Mouse (Mus musculus): Measurements from ENCODE around the gene 1700020D05Rik. TPM values are rescaled to one million over a fixed set of nuclear protein-coding genes. Genes with fewer than 3 reads are reported as not detected.
A peak's percentile ranks its signal among the peaks of the same experiment; 100 is the strongest.

Gene 1700020D05Rik
- polyA plus RNA-seq, 1 experiment from 2014 or later, result not detected

GRCm38 (mm10) chr19:5473720-5474119 is 29.9 kb downstream of the 1700020D05Rik start, which contains the start of gene Efemp2:
Efemp2 (plus strand) TSS chr19:5473954.
- H3K9ac ChIP-seq (replicated peaks; ENCODE audit: low read depth), result peak within 1 kb of the TSS; percentile 64
- peak within 1 kb of the TSS; percentile 57 for H3K4me3 ChIP-seq (ENCODE audit: low read depth, low read length)
- no peaks in the 10 kb centered on the region for H3K27me3 ChIP-seq (replicated peaks; ENCODE audit: insufficient read depth, low read length)
- peak within 1 kb of the TSS; percentile 81 for H3K27ac ChIP-seq (ENCODE audit: low read length)
- TF ChIP-seq CTCF (IDR thresholded peaks at IDR 0.05) (0 out of 2 replicates have a peak, but pooled peaks have one; percentile 2), EP300 (IDR thresholded peaks at IDR 0.05) (0 out of 2 replicates have a peak, but pooled peaks have one; percentile 47)
- peak; percentile 96 for DNase-seq (ENCODE audit: low spot score)
- H3K9me3 ChIP-seq (ENCODE audit: low read length), result no peaks in the 10 kb centered on the region
- peaks cover 2% of the 10 kb centered on the region; the same call in 1 of the 2 replicates for H3K4me1 ChIP-seq (ENCODE audit: insufficient read depth, low read depth, low read length)
- peak within 1 kb of the TSS; percentile 92 for H3K4me2 ChIP-seq (replicated peaks; ENCODE audit: low read depth, low read length)
- ATAC-seq, result peak; percentile 87
- H3K36me3 ChIP-seq (ENCODE audit: insufficient read depth, low read length), result no peaks in the 10 kb centered on the region
- under 1% methylated on average over 22 of the region's 22 CpGs for WGBS

GRCm38 (mm10) chr19:5472857-5473256 is 30.7 kb downstream of the 1700020D05Rik start:
- Histone ChIP-seq H3K27me3 (replicated peaks; ENCODE audit: insufficient read depth, low read length) (no peaks in the 10 kb centered on the region), H3K4me2 (replicated peaks; ENCODE audit: low read depth, low read length) (no peak overlapping the region; the same call in 1 of the 2 replicates), H3K9me3 (ENCODE audit: low read length) (no peaks in the 10 kb centered on the region), H3K36me3 (ENCODE audit: insufficient read depth, low read length) (no peaks in the 10 kb centered on the region), H3K27ac (ENCODE audit: low read length) (peak overlapping the region; percentile 81; the same call in 1 of the 2 replicates), H3K4me3 (ENCODE audit: low read depth, low read length) (no peak overlapping the region), H3K4me1 (ENCODE audit: insufficient read depth, low read depth, low read length) (peaks cover 2% of the 10 kb centered on the region; the same call in 1 of the 2 replicates), H3K9ac (replicated peaks; ENCODE audit: low read depth) (no peak overlapping the region)
- no peak for DNase-seq (ENCODE audit: low spot score)
- peak; percentile 55 for TF ChIP-seq CTCF (IDR thresholded peaks at IDR 0.05)
- no peak for TF ChIP-seq EP300 (IDR thresholded peaks at IDR 0.05)
- 65% methylated on average over 3 of the region's 3 CpGs for WGBS
- no peak for ATAC-seq

GRCm38 (mm10) chr19:5471846-5472245 is 31.7 kb downstream of the 1700020D05Rik start:
- TF ChIP-seq CTCF (IDR thresholded peaks at IDR 0.05) (no peak), EP300 (IDR thresholded peaks at IDR 0.05) (no peak)
- Histone ChIP-seq H3K9ac (replicated peaks; ENCODE audit: low read depth) (no peak overlapping the region), H3K9me3 (ENCODE audit: low read length) (no peaks in the 10 kb centered on the region), H3K27ac (ENCODE audit: low read length) (no peak overlapping the region), H3K36me3 (ENCODE audit: insufficient read depth, low read length) (no peaks in the 10 kb centered on the region), H3K27me3 (replicated peaks; ENCODE audit: insufficient read depth, low read length) (no peaks in the 10 kb centered on the region), H3K4me1 (ENCODE audit: insufficient read depth, low read depth, low read length) (peaks cover 2% of the 10 kb centered on the region; the same call in 1 of the 2 replicates), H3K4me2 (replicated peaks; ENCODE audit: low read depth, low read length) (no peak overlapping the region), H3K4me3 (ENCODE audit: low read depth, low read length) (no peak overlapping the region)
- DNase-seq (ENCODE audit: low spot score) (no peak), ATAC-seq (no peak)
- WGBS, result 48% methylated on average over 5 of the region's 5 CpGs

- H3K4me3 ChIP-seq (ENCODE audit: low read depth, low read length), result no peak within 1 kb of the TSS
- H3K9ac ChIP-seq (replicated peaks; ENCODE audit: low read depth), result no peak within 1 kb of the TSS
- H3K36me3 ChIP-seq (ENCODE audit: insufficient read depth, low read length), result peaks cover 14% of the 10 kb centered on the region
- no peaks in the 10 kb centered on the region for H3K9me3 ChIP-seq (ENCODE audit: low read length)
- ATAC-seq (no peak), DNase-seq (ENCODE audit: low spot score) (no peak)
- H3K4me2 ChIP-seq (replicated peaks; ENCODE audit: low read depth, low read length), result no peak within 1 kb of the TSS
- H3K4me1 ChIP-seq (ENCODE audit: insufficient read depth, low read depth, low read length), result no peaks in the 10 kb centered on the region
- 36% methylated on average over 5 of the region's 5 CpGs for WGBS
- TF ChIP-seq CTCF (IDR thresholded peaks at IDR 0.05) (no peak), EP300 (IDR thresholded peaks at IDR 0.05) (no peak)
- no peaks in the 10 kb centered on the region for H3K27me3 ChIP-seq (replicated peaks; ENCODE audit: insufficient read depth, low read length)
- no peak within 1 kb of the TSS for H3K27ac ChIP-seq (ENCODE audit: low read length)
Measured at GRCm38 (mm10) chr19:5468374-5468773, 35.2 kb downstream of the 1700020D05Rik start, which contains the start of gene Ctsw. Ctsw (minus strand) TSS chr19:5468507.

- Histone ChIP-seq H3K9ac (replicated peaks; ENCODE audit: low read depth) (no peak overlapping the region), H3K4me1 (ENCODE audit: insufficient read depth, low read depth, low read length) (no peaks in the 10 kb centered on the region), H3K36me3 (ENCODE audit: insufficient read depth, low read length) (peaks cover 14% of the 10 kb centered on the region), H3K9me3 (ENCODE audit: low read length) (no peaks in the 10 kb centered on the region), H3K27ac (ENCODE audit: low read length) (no peak overlapping the region), H3K4me3 (ENCODE audit: low read depth, low read length) (no peak overlapping the region), H3K4me2 (replicated peaks; ENCODE audit: low read depth, low read length) (no peak overlapping the region), H3K27me3 (replicated peaks; ENCODE audit: insufficient read depth, low read length) (no peaks in the 10 kb centered on the region)
- TF ChIP-seq CTCF (IDR thresholded peaks at IDR 0.05) (no peak), EP300 (IDR thresholded peaks at IDR 0.05) (no peak)
- ATAC-seq (no peak), DNase-seq (ENCODE audit: low spot score) (no peak)
- WGBS, result 90% methylated on average over 6 of the region's 6 CpGs
Measured at GRCm38 (mm10) chr19:5466916-5467500, 36.6 kb downstream of the 1700020D05Rik start.

- H3K4me3 ChIP-seq (ENCODE audit: low read depth, low read length), result no peak overlapping the region
- H3K27ac ChIP-seq (ENCODE audit: low read length), result no peak overlapping the region
- H3K36me3 ChIP-seq (ENCODE audit: insufficient read depth, low read length), result peaks cover 14% of the 10 kb centered on the region
- H3K9ac ChIP-seq (replicated peaks; ENCODE audit: low read depth), result no peak overlapping the region
- 94% methylated on average over 8 of the region's 8 CpGs for WGBS
- TF ChIP-seq CTCF (IDR thresholded peaks at IDR 0.05), result no peak
- no peak for TF ChIP-seq EP300 (IDR thresholded peaks at IDR 0.05)
- no peaks in the 10 kb centered on the region for H3K9me3 ChIP-seq (ENCODE audit: low read length)
- H3K27me3 ChIP-seq (replicated peaks; ENCODE audit: insufficient read depth, low read length), result no peaks in the 10 kb centered on the region
- DNase-seq (ENCODE audit: low spot score), result no peak
- H3K4me2 ChIP-seq (replicated peaks; ENCODE audit: low read depth, low read length), result no peak overlapping the region
- H3K4me1 ChIP-seq (ENCODE audit: insufficient read depth, low read depth, low read length), result peaks cover 1% of the 10 kb centered on the region; the same call in 1 of the 2 replicates
- no peak for ATAC-seq
Measured at GRCm38 (mm10) chr19:5465037-5465436, 38.5 kb downstream of the 1700020D05Rik start.

Measured in lung, postnatal 0 days (tissue).